Mouse (Mus musculus) small intestine, adult 2 months (tissue): Measurements from ENCODE around the gene Abtb2. TPM values are rescaled to one million over a fixed set of nuclear protein-coding genes. Genes with fewer than 3 reads are reported as not detected.

Experiments
- H3K27ac ChIP-seq: fragments of 200-500 bp; 2 replicates; pipeline ENCODE4 v1.5.1; 2012; ENCODE audit warnings: low read depth, low read length, control low read depth, inconsistent platforms; ENCODE audit not compliant: insufficient read depth
- H3K27me3 ChIP-seq: fragments of 200-500 bp; 2 replicates; pipeline ENCODE4 v1.6.1; 2012; ENCODE audit warnings: mild to moderate bottlenecking, moderate library complexity, low read length, inconsistent platforms; ENCODE audit not compliant: control insufficient read depth, insufficient read depth
- H3K36me3 ChIP-seq: fragments of 200-500 bp; 2 replicates; pipeline ENCODE4 v1.6.1; 2012; ENCODE audit warnings: mild to moderate bottlenecking, low read length, control low read depth, inconsistent platforms; ENCODE audit not compliant: control insufficient read depth, insufficient read depth
- H3K4me1 ChIP-seq: fragments of 200-500 bp; 2 replicates; pipeline ENCODE4 v1.6.1; 2012; ENCODE audit warnings: low read length, inconsistent platforms, mixed read lengths; ENCODE audit not compliant: control insufficient read depth, insufficient read depth, insufficient read length
- H3K4me3 ChIP-seq: fragments of 200-500 bp; 2 replicates; pipeline ENCODE4 v1.5.1; 2012; ENCODE audit warnings: low read depth, mild to moderate bottlenecking, control low read depth, inconsistent platforms, low read length, moderate library complexity
- CTCF ChIP-seq: fragments of 200-500 bp; IDR thresholded peaks from 2 replicates; pipeline ENCODE4 v1.5.1; 2012; ENCODE audit warnings: low read depth, mild to moderate bottlenecking, control low read depth, inconsistent platforms, low read length, moderate library complexity, mixed read lengths; ENCODE audit not compliant: insufficient replicate concordance, insufficient read length; ENCODE audit errors: extremely low read depth
- POLR2A ChIP-seq: fragments of 200-500 bp; IDR thresholded peaks from 2 replicates; pipeline ENCODE4 v1.6.1; 2012; ENCODE audit warnings: low read depth, mild to moderate bottlenecking, control low read depth, inconsistent platforms, low read length, moderate library complexity
- WGBS: fragments of 180-500 bp; shearing (Covaris S2); methylation state at CpG from one replicate; pipeline ENCODE4 v1.1.7; 2018; 5-methylcytosine and 5-hydroxymethylcytosine counted together
- polyA plus RNA-seq: library from polyadenylated mRNA; depleted of rRNA; stranded (reverse); fragments of >200 nt; gene quantifications from 2 replicates; pipeline ENCODE4 v1.2.3, GENCODE M21; 2012

The Abtb2 gene
- polyA plus RNA-seq, 1 experiment, result 2.7 TPM

DNA sequence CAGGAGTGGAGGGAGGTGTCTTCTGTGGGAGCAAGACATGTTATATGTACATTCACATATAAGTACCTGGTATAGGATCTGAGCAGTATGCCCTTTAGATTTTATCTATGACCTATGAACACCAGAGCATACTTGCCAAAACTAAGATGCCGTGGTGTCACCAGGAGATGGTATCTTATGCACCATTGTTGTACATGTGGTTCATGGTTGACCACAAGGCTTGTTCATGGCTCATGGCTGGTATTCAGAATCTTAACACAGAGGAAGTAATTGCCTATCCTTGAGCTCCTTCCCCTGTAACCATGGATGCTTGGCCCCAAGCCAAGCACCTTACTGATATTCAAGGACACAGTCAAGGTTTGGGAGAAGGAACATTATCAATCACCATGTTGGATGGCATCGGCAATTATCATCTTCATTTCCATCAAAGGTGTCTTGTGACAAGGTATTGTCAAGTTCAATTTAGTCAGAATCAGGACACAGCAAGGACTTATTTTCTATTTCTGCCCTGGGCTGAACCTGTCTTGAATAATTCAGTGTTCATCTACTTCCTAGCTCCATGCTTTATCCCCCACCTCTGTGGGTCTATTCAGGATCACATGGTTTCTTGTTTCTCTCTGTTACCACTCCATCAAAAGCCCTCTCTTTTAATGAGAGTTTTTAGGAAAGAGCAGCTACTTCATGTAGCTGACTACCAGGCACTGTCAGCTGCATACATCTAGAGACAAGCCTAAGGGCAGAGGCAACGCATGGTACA, 69.8 kb downstream of the Abtb2 start:
- WGBS, result 88% methylated on average over 3 of the region's 3 CpGs
- Histone ChIP-seq H3K4me3 (no peak overlapping the region), H3K4me1 (peaks cover 3% of the 10 kb centered on the region; the same call in 1 of the 2 replicates), H3K27me3 (no peaks in the 10 kb centered on the region), H3K36me3 (no peaks in the 10 kb centered on the region), H3K27ac (no peak overlapping the region)
- TF ChIP-seq POLR2A (no peak), CTCF (no peak)

DNA sequence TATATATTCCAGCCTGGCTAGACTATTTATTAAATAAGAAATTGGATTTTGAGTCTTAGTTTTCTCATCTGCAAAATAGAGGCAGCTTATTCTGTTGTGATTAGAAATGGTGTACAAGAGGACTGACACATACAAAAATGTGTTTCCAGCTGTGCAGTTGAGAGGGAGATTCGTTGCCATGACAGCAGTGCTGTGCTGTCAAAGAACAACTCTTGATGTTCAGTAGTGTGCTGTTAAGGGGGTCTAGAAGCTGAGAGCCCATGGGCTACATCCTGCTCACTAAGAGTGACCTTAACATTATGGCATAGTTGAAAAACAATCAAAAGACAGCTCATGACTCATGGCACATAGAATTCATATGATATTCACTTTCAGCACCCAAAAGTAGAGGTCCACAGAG, 71.3 kb downstream of the Abtb2 start:
- H3K4me1 ChIP-seq, result peaks cover 1% of the 10 kb centered on the region; the same call in 1 of the 2 replicates
- TF ChIP-seq CTCF, result no peak
- TF ChIP-seq POLR2A, result no peak
- H3K4me3 ChIP-seq, result no peak overlapping the region
- H3K27ac ChIP-seq, result no peak overlapping the region
- H3K36me3 ChIP-seq, result no peaks in the 10 kb centered on the region
- 75% methylated on average over 1 of the region's 1 CpGs for WGBS
- no peaks in the 10 kb centered on the region for H3K27me3 ChIP-seq

DNA sequence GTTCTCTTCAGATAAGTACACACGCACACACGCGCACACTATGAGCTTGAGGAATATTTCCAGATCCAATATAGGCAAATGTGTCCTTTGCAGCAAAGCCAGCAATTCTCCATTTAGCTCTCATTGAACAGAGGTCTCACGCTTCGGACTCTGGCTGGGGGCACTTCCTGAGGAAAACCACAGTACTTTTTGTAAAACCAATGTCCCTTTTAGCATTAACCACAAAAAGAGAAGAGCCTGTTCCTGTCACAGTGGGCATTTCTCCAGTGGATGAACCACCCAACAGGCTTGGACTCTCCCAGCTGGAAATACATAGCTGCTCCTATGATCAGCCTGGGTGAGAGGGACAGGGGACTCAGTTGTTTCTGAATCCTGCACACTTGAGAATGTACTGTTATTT, 71.8 kb downstream of the Abtb2 start:
- no peak for TF ChIP-seq CTCF
- TF ChIP-seq POLR2A, result no peak
- no peak overlapping the region for H3K4me3 ChIP-seq
- WGBS, result 96% methylated on average over 5 of the region's 5 CpGs

DNA sequence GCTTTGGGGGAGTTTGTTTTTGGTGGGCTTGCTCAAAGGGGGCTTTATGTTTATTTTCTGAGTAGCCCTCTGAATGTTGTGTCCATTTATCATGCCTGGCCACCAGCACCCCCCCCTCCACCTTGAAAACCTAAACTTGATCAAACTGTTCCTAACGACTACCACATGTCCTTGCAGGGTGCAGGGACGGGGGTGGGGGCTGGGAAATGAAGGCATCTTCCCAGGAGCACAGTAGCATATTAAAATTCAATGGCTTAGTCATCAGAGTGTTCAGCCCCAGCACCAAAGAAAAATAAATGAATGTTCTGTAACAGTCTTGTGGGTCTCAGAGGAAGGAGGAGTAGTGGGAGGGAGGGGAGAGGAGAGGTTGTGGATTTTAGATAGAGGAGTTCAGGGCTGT, 73.6 kb downstream of the Abtb2 start:
- TF ChIP-seq POLR2A (no peak), CTCF (no peak)
- Histone ChIP-seq H3K27me3 (no peaks in the 10 kb centered on the region), H3K4me1 (no peaks in the 10 kb centered on the region), H3K36me3 (no peaks in the 10 kb centered on the region), H3K4me3 (no peak overlapping the region), H3K27ac (no peak overlapping the region)
- 68% methylated on average over 2 of the region's 2 CpGs for WGBS

More for the DNA sequence above, 71.8 kb downstream of the Abtb2 start:
- Histone ChIP-seq H3K4me1 (no peaks in the 10 kb centered on the region), H3K27me3 (no peaks in the 10 kb centered on the region), H3K27ac (no peak overlapping the region), H3K36me3 (no peaks in the 10 kb centered on the region)

DNA sequence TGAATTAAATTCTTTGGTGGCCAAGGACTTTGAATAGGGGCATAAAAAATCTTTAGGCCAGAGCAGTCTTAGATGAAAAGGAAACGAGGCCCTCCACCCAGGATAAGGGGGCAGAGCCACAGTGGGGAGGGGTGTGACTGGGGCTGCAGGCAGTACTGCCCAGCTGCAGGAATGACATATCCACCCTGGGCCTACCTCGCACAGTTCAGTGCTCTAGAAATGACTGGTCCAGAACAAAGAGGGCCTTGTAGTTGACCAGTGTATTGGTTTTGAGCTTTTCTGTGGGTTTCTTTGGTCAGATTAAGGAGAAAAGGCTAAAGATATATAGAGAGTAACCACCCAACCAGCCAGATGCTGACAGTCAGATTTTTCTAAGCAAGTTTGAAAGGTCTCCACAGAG, 74.8 kb downstream of the Abtb2 start:
- 64% methylated on average over 2 of the region's 2 CpGs for WGBS
- no peak for TF ChIP-seq POLR2A
- TF ChIP-seq CTCF, result no peak
- H3K27ac ChIP-seq, result no peak overlapping the region

DNA sequence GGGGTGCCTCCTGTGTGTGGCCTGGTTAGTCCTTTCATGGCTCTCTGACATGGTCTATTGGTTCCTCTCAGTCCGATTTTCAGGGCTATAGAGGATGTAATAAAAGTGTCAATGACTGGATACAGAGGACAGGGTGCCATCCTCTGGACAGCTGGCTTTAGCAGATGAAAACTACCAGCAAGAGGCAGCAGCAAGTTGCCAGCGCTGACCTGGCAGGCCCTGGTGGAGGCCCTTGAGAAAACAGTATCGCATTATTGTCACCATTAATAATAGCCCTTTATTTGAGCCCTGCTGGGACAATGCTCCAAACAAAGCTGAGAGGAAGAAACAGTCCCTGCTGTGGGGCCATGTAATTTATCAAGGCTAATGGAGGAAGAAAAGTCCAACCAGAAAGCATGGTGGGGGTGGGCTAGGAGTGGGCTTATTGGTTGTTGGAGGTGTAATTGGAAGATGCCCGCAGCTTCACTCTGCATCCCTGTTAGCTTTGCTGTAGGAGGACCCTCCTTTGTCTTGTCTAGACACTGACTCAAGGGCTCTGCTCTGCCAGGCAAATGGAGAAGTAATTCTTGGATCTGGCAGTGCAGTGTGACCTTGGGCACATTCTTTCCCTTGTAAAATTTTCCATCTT, 77.6 kb downstream of the Abtb2 start:
- Histone ChIP-seq H3K27me3 (no peaks in the 10 kb centered on the region), H3K4me3 (no peak overlapping the region), H3K27ac (no peak overlapping the region), H3K36me3 (no peaks in the 10 kb centered on the region), H3K4me1 (no peaks in the 10 kb centered on the region)
- 72% methylated on average over 4 of the region's 4 CpGs for WGBS
- TF ChIP-seq POLR2A (no peak), CTCF (no peak)

More for the DNA sequence above, 74.8 kb downstream of the Abtb2 start:
- no peaks in the 10 kb centered on the region for H3K36me3 ChIP-seq
- no peaks in the 10 kb centered on the region for H3K27me3 ChIP-seq
- H3K4me3 ChIP-seq, result no peak overlapping the region
- no peaks in the 10 kb centered on the region for H3K4me1 ChIP-seq

DNA sequence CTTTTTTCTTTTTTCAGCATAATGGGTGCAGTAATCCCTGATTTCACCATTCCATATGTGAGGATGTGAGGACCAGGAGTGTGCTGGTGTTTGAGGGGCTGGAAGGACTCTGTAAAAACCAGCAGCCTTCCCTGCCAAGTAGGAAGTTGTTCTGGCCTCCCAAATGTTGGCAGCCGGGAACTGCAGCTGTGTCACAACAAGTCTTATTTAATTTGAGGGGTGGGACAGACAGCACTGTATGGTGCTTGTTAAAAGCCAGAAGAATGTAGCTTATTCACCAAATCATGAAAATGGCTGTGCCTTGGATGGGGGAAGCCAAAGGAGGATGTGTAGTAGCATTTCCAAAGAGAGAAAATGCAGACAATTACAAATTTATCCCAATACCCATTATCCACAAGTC, 78.3 kb downstream of the Abtb2 start:
- Histone ChIP-seq H3K36me3 (no peaks in the 10 kb centered on the region), H3K4me3 (no peak overlapping the region), H3K27me3 (no peaks in the 10 kb centered on the region), H3K27ac (no peak overlapping the region), H3K4me1 (no peaks in the 10 kb centered on the region)
- no peak for TF ChIP-seq POLR2A
- TF ChIP-seq CTCF, result no peak
- 43% methylated on average over 1 of the region's 1 CpGs for WGBS
